Mouse (Mus musculus): ENCODE data around the gene Fbxo7. TPM values are rescaled to one million over a fixed set of nuclear protein-coding genes. Genes with fewer than 3 reads are reported as not detected.

Gene Fbxo7
- polyA plus RNA-seq, 1 experiment = 6.9 TPM

DNA sequence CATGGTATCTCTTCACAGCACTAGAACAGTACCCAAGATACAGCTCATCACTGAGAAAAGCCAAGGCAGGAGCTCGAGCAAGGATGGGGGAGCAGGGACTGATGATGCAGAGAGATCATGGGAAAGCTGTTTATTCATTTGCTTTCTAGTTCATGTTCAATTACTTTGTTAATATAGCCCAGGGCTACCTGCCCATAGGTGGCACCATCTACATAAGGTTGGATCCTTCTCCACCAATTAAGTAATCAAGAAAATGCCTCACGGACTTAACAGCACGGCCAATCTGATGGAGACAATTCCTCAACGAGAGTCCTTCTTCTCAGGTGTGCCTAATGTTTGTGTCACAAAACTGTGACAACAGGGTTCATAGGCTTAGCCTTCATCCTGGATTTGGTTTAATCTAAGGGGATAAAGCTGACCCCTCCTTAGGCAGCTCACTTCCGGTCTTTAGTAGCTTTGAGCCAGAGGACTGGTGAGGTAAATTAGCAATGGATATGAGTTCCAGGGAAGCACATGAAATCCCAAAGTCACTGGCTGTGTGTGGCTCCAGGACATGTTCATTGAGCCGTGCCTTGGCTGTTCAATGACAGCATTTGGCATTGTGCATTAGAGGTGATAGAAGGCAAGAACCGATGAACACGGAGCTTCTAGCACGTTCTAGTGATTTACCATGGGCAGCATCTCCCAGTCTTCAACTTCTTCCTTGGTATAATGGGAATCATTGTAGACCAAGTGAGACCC, 53.4 kb downstream of the Fbxo7 start:
- no peak overlapping the region for H3K4me3 ChIP-seq
- no peak overlapping the region for H3K4me2 ChIP-seq (ENCODE audit: low read depth)
- H3K36me3 ChIP-seq (ENCODE audit: control insufficient read depth, insufficient read depth) = no peaks in the 10 kb centered on the region
- no peak overlapping the region for H3ac ChIP-seq (ENCODE audit: control insufficient read depth, insufficient read length)
- TF ChIP-seq E2F4 (IDR thresholded peaks at IDR 0.05; ENCODE audit: insufficient read depth) (no peak), USF1 (IDR thresholded peaks at IDR 0.05; ENCODE audit: low read depth) (no peak), TCF3 (IDR thresholded peaks at IDR 0.05; ENCODE audit: insufficient read length, low read depth) (no peak), MYOD1 (IDR thresholded peaks at IDR 0.05; ENCODE audit: control insufficient read depth in 1 of 3, insufficient read length in 2 of 3, low read depth in 2 of 3) (no peak), POLR2AphosphoS2 (IDR thresholded peaks at IDR 0.05; ENCODE audit: insufficient read length, low read depth) (no peak), CEBPB (IDR thresholded peaks at IDR 0.05; ENCODE audit: insufficient read depth, poor library complexity, severe bottlenecking) (no peak), REST (IDR thresholded peaks at IDR 0.05; ENCODE audit: insufficient read depth, insufficient read length) (no peak), TCF12 (IDR thresholded peaks at IDR 0.05; ENCODE audit: insufficient read depth, poor library complexity, severe bottlenecking) (no peak)
- H3K27me3 ChIP-seq (ENCODE audit: control insufficient read depth, insufficient read depth, insufficient read length) = no peaks in the 10 kb centered on the region
- H3K79me2 ChIP-seq (ENCODE audit: control insufficient read depth, insufficient read depth) = no peaks in the 10 kb centered on the region

DNA sequence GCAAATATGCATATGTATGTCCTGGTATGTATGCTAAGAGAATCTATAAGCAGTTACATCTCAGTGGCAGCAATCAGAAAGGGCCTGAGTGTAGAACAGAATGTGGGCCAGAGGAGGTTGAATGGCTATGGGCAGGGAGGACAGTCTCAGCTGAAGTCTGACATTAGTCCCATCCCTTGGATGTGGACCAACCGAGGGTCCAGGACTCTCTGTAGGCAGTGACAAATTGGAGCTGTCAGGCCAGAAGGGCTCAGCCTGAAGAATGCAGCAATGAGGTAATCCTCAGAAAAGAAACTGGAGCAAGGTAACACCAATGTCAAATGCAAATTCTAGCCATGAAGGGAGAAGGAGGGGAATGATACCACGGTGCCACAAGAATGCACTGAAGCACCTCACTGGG, 55.5 kb downstream of the Fbxo7 start:
- H3K4me3 ChIP-seq = no peak overlapping the region
- H3K36me3 ChIP-seq (ENCODE audit: control insufficient read depth, insufficient read depth) = no peaks in the 10 kb centered on the region
- H3K27me3 ChIP-seq (ENCODE audit: control insufficient read depth, insufficient read depth, insufficient read length) = no peaks in the 10 kb centered on the region
- H3K79me2 ChIP-seq (ENCODE audit: control insufficient read depth, insufficient read depth) = no peaks in the 10 kb centered on the region
- no peak overlapping the region for H3ac ChIP-seq (ENCODE audit: control insufficient read depth, insufficient read length)
- TF ChIP-seq REST (IDR thresholded peaks at IDR 0.05; ENCODE audit: insufficient read depth, insufficient read length) = no peak
- no peak for TF ChIP-seq TCF3 (IDR thresholded peaks at IDR 0.05; ENCODE audit: insufficient read length, low read depth)
- TF ChIP-seq E2F4 (IDR thresholded peaks at IDR 0.05; ENCODE audit: insufficient read depth) = no peak
- TF ChIP-seq CEBPB (IDR thresholded peaks at IDR 0.05; ENCODE audit: insufficient read depth, poor library complexity, severe bottlenecking) = no peak
- TF ChIP-seq POLR2AphosphoS2 (IDR thresholded peaks at IDR 0.05; ENCODE audit: insufficient read length, low read depth) = no peak
- TF ChIP-seq POLR2A (IDR thresholded peaks at IDR 0.05; ENCODE audit: insufficient read length, low read depth) = no peak
- H3K4me2 ChIP-seq (ENCODE audit: low read depth) = no peak overlapping the region

DNA sequence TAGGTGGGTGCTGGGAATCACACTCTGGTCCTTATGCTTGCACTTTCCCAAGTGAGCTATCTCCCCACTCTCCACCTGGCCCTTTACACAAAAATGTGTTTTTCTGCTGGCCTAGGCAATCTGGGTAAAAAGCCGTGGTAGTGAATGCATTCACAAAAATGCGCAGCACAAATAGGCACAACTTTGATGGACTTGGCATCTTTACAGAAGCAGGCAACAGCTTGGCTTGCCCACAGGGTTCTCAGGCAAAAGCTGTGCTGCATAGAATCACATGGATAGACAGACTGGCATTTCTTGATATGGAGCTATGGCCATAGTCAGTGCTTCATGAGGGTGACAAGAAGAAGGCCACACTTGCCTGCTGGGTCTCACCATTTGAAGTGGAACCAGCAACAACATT, 57.0 kb downstream of the Fbxo7 start:
- Histone ChIP-seq H3K79me2 (ENCODE audit: control insufficient read depth, insufficient read depth) (no peaks in the 10 kb centered on the region), H3K27me3 (ENCODE audit: control insufficient read depth, insufficient read depth, insufficient read length) (no peaks in the 10 kb centered on the region), H3K4me2 (ENCODE audit: low read depth) (no peak overlapping the region), H3K36me3 (ENCODE audit: control insufficient read depth, insufficient read depth) (no peaks in the 10 kb centered on the region), H3K4me3 (no peak overlapping the region), H3ac (ENCODE audit: control insufficient read depth, insufficient read length) (no peak overlapping the region)
- no peak for TF ChIP-seq CEBPB (IDR thresholded peaks at IDR 0.05; ENCODE audit: insufficient read depth, poor library complexity, severe bottlenecking)
- no peak for TF ChIP-seq REST (IDR thresholded peaks at IDR 0.05; ENCODE audit: insufficient read depth, insufficient read length)
- TF ChIP-seq SRF (IDR thresholded peaks at IDR 0.05; ENCODE audit: control insufficient read depth, insufficient read length, low read depth) = no peak
- TF ChIP-seq E2F4 (IDR thresholded peaks at IDR 0.05; ENCODE audit: insufficient read depth) = no peak
- TF ChIP-seq MAX (IDR thresholded peaks at IDR 0.05; ENCODE audit: low read depth) = no peak
- TF ChIP-seq MYOG (IDR thresholded peaks at IDR 0.05; ENCODE audit: control insufficient read depth in 1 of 3, insufficient read depth in 1 of 3, insufficient read length in 2 of 3, low read depth in 2 of 3) = no peak
- TF ChIP-seq TCF12 (IDR thresholded peaks at IDR 0.05; ENCODE audit: insufficient read depth, poor library complexity, severe bottlenecking) = no peak
- no peak for TF ChIP-seq POLR2AphosphoS2 (IDR thresholded peaks at IDR 0.05; ENCODE audit: insufficient read length, low read depth)
- TF ChIP-seq MYOD1 (IDR thresholded peaks at IDR 0.05; ENCODE audit: control insufficient read depth in 1 of 3, insufficient read length in 2 of 3, low read depth in 2 of 3) = no peak
- no peak for TF ChIP-seq POLR2A (IDR thresholded peaks at IDR 0.05; ENCODE audit: insufficient read length, low read depth)
- no peak for TF ChIP-seq USF1 (IDR thresholded peaks at IDR 0.05; ENCODE audit: low read depth)

DNA sequence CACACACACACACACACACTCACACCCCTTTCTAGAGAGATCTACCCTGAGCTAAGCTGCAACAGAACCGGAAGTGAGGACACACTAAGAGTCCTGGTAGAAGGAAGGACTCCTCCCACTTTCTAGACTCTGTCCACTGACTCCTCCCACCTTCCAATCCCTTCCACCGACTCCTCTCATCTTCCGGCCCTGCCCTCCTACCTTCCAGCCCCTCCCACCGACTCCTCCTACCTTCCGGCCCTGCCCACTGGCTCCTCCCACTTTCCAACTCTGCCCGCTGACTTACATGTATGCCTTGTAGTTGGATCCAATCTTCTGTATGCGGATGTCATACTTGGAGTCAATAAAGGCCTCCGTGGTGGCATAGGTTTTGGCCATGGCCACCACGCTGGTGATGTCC, 58.1 kb downstream of the Fbxo7 start:
- no peaks in the 10 kb centered on the region for H3K27me3 ChIP-seq (ENCODE audit: control insufficient read depth, insufficient read depth, insufficient read length)
- TF ChIP-seq SRF (IDR thresholded peaks at IDR 0.05; ENCODE audit: control insufficient read depth, insufficient read length, low read depth) = no peak
- TF ChIP-seq POLR2AphosphoS2 (IDR thresholded peaks at IDR 0.05; ENCODE audit: insufficient read length, low read depth) = no peak
- no peak for TF ChIP-seq MYOD1 (IDR thresholded peaks at IDR 0.05; ENCODE audit: control insufficient read depth in 1 of 3, insufficient read length in 2 of 3, low read depth in 2 of 3)
- TF ChIP-seq USF1 (IDR thresholded peaks at IDR 0.05; ENCODE audit: low read depth) = no peak
- TF ChIP-seq TCF12 (IDR thresholded peaks at IDR 0.05; ENCODE audit: insufficient read depth, poor library complexity, severe bottlenecking) = no peak
- no peak for TF ChIP-seq CEBPB (IDR thresholded peaks at IDR 0.05; ENCODE audit: insufficient read depth, poor library complexity, severe bottlenecking)
- TF ChIP-seq MAX (IDR thresholded peaks at IDR 0.05; ENCODE audit: low read depth) = no peak
- no peak for TF ChIP-seq MYOG (IDR thresholded peaks at IDR 0.05; ENCODE audit: control insufficient read depth in 1 of 3, insufficient read depth in 1 of 3, insufficient read length in 2 of 3, low read depth in 2 of 3)
- TF ChIP-seq POLR2A (IDR thresholded peaks at IDR 0.05; ENCODE audit: insufficient read length, low read depth) = no peak
- TF ChIP-seq REST (IDR thresholded peaks at IDR 0.05; ENCODE audit: insufficient read depth, insufficient read length) = no peak
- no peak for TF ChIP-seq E2F4 (IDR thresholded peaks at IDR 0.05; ENCODE audit: insufficient read depth)
- no peak for TF ChIP-seq TCF3 (IDR thresholded peaks at IDR 0.05; ENCODE audit: insufficient read length, low read depth)
- H3K79me2 ChIP-seq (ENCODE audit: control insufficient read depth, insufficient read depth) = no peaks in the 10 kb centered on the region
- H3ac ChIP-seq (ENCODE audit: control insufficient read depth, insufficient read length) = no peak overlapping the region
- no peak overlapping the region for H3K4me3 ChIP-seq
- no peak overlapping the region for H3K4me2 ChIP-seq (ENCODE audit: low read depth)
- H3K36me3 ChIP-seq (ENCODE audit: control insufficient read depth, insufficient read depth) = no peaks in the 10 kb centered on the region

DNA sequence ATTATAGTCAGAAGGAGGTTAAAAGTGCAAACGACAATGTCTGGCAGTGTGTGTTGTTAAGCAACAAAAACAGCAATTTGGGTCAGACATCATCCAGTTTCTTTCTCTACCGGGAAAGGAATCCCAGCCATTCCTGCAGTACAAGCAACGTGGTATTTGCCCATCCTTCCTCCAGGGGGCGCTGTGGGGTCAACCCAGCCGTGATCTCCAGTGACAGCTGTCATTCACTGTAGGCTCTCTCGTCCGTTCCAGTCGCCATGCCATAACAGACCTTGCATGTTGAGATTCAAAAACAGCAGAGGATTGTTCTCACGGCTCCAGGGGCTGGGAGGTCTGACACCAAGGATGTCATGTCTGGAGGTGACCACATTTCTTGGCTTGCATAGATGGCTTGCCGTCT, 70.1 kb downstream of the Fbxo7 start:
- no peak overlapping the region for H3ac ChIP-seq (ENCODE audit: control insufficient read depth, insufficient read length)
- no peak overlapping the region for H3K4me2 ChIP-seq (ENCODE audit: low read depth)
- H3K4me3 ChIP-seq = no peak overlapping the region
- TF ChIP-seq MAX (IDR thresholded peaks at IDR 0.05; ENCODE audit: low read depth) = no peak
- TF ChIP-seq POLR2AphosphoS2 (IDR thresholded peaks at IDR 0.05; ENCODE audit: insufficient read length, low read depth) = no peak
- TF ChIP-seq MYOG (IDR thresholded peaks at IDR 0.05; ENCODE audit: control insufficient read depth in 1 of 3, insufficient read depth in 1 of 3, insufficient read length in 2 of 3, low read depth in 2 of 3) = no peak
- no peak for TF ChIP-seq MYOD1 (IDR thresholded peaks at IDR 0.05; ENCODE audit: control insufficient read depth in 1 of 3, insufficient read length in 2 of 3, low read depth in 2 of 3)
- no peak for TF ChIP-seq USF1 (IDR thresholded peaks at IDR 0.05; ENCODE audit: low read depth)
- TF ChIP-seq CEBPB (IDR thresholded peaks at IDR 0.05; ENCODE audit: insufficient read depth, poor library complexity, severe bottlenecking) = no peak
- TF ChIP-seq POLR2A (IDR thresholded peaks at IDR 0.05; ENCODE audit: insufficient read length, low read depth) = no peak
- no peak for TF ChIP-seq E2F4 (IDR thresholded peaks at IDR 0.05; ENCODE audit: insufficient read depth)
- no peak for TF ChIP-seq REST (IDR thresholded peaks at IDR 0.05; ENCODE audit: insufficient read depth, insufficient read length)
- no peak for TF ChIP-seq TCF3 (IDR thresholded peaks at IDR 0.05; ENCODE audit: insufficient read length, low read depth)
- TF ChIP-seq TCF12 (IDR thresholded peaks at IDR 0.05; ENCODE audit: insufficient read depth, poor library complexity, severe bottlenecking) = no peak
- no peak for TF ChIP-seq SRF (IDR thresholded peaks at IDR 0.05; ENCODE audit: control insufficient read depth, insufficient read length, low read depth)
- no peaks in the 10 kb centered on the region for H3K27me3 ChIP-seq (ENCODE audit: control insufficient read depth, insufficient read depth, insufficient read length)
- no peaks in the 10 kb centered on the region for H3K36me3 ChIP-seq (ENCODE audit: control insufficient read depth, insufficient read depth)
- no peaks in the 10 kb centered on the region for H3K79me2 ChIP-seq (ENCODE audit: control insufficient read depth, insufficient read depth)
